Mouse (Mus musculus) E14TG2a.4 (cell line): ENCODE measurements at regions not wholly inside any gene's neighbourhood (a gene's known extent, or its start where the extent isn't known, plus 50 kb on each side); places are given as distances from the start of the nearest gene placed in this dataset.

Source experiments
- CTCF ChIP-seq: conservative IDR thresholded peaks from 2 replicates; pipeline ENCODE4 v1.5.1; 2014; ENCODE audit warnings: low read length
- NANOG ChIP-seq: IDR thresholded peaks from 2 replicates; pipeline ENCODE4 v1.6.1; 2014; ENCODE audit warnings: borderline replicate concordance, low read length, mixed read lengths
- POU5F1 ChIP-seq: IDR thresholded peaks from 2 replicates; pipeline ENCODE4 v1.6.1; 2014; ENCODE audit warnings: low read length, borderline replicate concordance

- no peak for TF ChIP-seq CTCF
- no peak for TF ChIP-seq POU5F1
- no peak for TF ChIP-seq NANOG
These were observed 89.5 kb downstream of the Cpn2 start for GRCm38 (mm10) chr16:30177769-30178168.
